Mouse (Mus musculus): ENCODE measurements at regions not wholly inside any gene's neighbourhood (a gene's known extent, or its start where the extent isn't known, plus 50 kb on each side); places are given as distances from the start of the nearest gene placed in this dataset.

DNA sequence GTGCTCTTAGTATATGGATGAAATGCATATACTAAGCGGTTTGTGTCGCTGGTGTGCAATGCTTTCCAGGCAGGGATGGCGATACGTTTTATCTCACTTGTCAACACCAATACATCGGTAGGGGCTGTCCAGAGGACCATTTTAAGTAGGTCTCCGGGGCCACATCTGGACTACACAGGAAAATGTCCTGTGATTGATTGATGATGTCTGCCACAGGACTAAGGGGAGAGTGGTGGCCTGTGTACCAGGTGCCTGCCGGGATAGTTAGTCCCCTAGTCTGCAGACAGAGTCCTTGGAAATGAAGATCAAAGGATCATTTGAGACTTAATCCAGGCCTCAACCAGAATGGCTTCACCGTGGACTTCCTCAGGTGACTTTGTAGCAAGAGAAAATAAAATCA, 460.6 kb downstream of the Bnc2 start:
- no peak for DNase-seq (ENCODE audit: low spot score)

DNA sequence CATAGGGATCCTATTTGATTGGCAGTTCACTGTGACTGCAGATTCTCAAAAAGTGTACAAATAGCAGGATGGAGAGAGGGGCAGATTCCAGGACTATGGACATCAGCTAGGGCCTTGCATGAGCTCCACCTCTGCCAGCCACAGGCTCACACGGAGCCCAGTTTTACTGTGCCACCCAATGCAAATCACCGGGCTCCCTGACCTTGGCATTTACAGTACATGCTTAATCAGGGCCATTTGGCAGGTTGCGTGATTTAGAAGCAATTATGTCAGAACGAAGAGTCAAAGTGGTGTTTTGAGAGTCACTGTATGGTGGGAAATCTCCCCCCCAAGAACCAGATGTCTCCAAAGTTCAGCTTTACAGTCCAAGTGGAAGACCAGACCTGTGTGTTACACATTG, 456.1 kb downstream of the Bnc2 start:
- no peak for DNase-seq (ENCODE audit: low spot score)

DNA sequence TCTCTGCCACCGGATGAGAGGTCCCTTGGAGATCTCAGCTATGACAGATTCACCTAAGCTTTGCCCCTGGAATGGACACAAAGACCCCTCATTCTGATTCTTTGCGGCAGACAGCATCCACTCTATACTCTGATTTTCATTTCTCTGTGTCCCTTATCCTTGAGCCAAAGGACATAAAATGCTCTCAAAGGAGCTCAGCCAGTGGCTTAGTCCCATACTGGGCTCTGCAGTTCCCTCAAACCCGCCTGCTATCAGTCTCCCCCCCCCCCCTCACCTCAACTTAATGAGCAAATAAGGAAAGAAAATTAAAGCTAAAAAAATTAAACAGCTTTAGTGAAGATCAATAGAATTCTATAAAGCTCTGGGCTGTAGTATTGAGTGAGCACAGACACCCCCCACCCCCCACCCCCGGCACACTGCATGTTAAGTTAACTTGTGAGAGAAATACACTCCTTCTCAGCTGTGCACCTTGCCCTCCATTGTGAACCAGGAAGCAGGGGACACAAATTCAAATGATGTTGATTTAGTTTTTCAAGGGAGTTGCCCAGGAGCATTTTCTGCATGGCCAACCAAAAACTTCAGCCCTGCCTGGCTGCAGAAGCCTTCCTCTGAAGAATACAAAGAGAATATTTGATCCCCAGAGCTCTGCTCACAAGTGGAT, 452.9 kb downstream of the Bnc2 start:
- DNase-seq (ENCODE audit: low spot score), result no peak

DNA sequence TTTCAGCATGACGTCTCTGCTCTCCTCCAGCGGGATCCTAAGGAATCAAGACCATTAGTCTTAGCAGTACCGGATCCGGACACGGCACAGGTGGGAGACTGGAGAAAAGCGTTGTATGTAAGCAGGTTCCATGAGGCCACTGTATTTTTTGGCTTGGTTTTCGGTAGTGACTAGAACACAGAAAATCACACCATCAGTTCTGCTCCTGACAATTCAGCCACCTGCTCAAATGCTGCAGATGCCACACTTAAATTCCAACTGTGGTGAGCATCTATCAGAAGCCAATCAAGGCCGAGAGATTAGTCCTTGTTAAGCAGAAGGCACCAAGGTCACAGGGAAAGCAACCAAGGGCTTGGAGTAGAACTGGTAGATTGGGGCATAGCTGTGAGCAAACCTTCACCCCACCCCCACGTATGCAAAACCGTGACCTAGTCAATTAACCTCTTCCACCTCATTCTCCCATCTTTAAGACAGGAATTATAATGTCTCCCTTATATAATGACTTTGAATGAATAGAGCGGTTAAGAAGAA, 452.2 kb downstream of the Bnc2 start:
- DNase-seq (ENCODE audit: low spot score), result no peak

DNA sequence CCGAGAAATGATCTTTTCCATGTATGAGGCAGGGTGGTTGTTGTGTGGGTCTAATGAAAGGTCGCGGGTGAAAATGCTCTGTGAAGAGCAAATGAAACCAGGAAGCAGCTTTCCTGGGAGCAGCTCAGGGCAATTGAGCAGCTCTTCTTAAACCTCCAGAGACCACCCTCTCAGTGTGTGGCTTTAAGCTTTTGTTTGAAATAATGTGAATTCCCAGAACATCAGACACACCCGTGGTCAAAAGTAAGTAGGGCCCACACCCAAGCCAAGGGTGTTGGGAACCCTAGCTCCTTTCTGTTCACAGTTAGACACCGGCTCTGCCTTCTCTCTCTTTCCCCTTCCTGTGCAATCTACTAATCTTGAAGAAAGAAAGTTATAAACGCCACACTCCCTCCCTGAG, 450.5 kb downstream of the Bnc2 start:
- no peak for DNase-seq (ENCODE audit: low spot score)

Measured in thymus, postnatal 0 days (tissue).